Mouse (Mus musculus) lung, postnatal 0 days (tissue): ENCODE measurements at regions not wholly inside any gene's neighbourhood (a gene's known extent, or its start where the extent isn't known, plus 50 kb on each side); places are given as distances from the start of the nearest gene placed in this dataset.

ENCODE experiments used
- ATAC-seq: fragments of 200-750 bp; cut with Nextera tagmentation; 2 replicates; pipeline ENCODE4 v1.8.0; 2017; ENCODE audit warnings: moderate library complexity
- DNase-seq: peaks from one replicate; pipeline ENCODE4 v3.0.0-alpha.2; 2016; ENCODE audit warnings: low spot score
- H3K27ac ChIP-seq: fragments of 300-500 bp; sonication (generic); 2 replicates; pipeline ENCODE4 v1.5.1; 2014; ENCODE audit warnings: antibody characterized with exemption, mild to moderate bottlenecking, low read length, mixed read lengths
- H3K27me3 ChIP-seq: fragments of 300-500 bp; sonication (generic); replicated peaks from 2 replicates; pipeline ENCODE4 v1.6.1; 2014; ENCODE audit warnings: low read length, mixed read lengths; ENCODE audit not compliant: insufficient read depth
- H3K36me3 ChIP-seq: fragments of 300-500 bp; sonication (generic); 2 replicates; pipeline ENCODE4 v1.6.1; 2014; ENCODE audit warnings: low read length, mixed read lengths; ENCODE audit not compliant: insufficient read depth
- H3K4me1 ChIP-seq: fragments of 300-500 bp; sonication (generic); 2 replicates; pipeline ENCODE4 v1.6.1; 2014; ENCODE audit warnings: antibody characterized with exemption, low read depth, low read length, mixed read lengths; ENCODE audit not compliant: insufficient read depth
- H3K4me2 ChIP-seq: fragments of 300-500 bp; sonication (generic); replicated peaks from 2 replicates; pipeline ENCODE4 v1.6.1; 2014; ENCODE audit warnings: low read depth, mild to moderate bottlenecking, low read length, moderate library complexity, mixed read lengths
- H3K4me3 ChIP-seq: fragments of 300-500 bp; sonication (generic); 2 replicates; pipeline ENCODE4 v1.5.1; 2014; ENCODE audit warnings: low read depth, low read length
- H3K9ac ChIP-seq: fragments of 300-500 bp; sonication (generic); replicated peaks from 2 replicates; pipeline ENCODE4 v1.6.1; 2014; ENCODE audit warnings: low read depth, mild to moderate bottlenecking
- H3K9me3 ChIP-seq: fragments of 300-500 bp; sonication (generic); 2 replicates; pipeline ENCODE4 v1.6.1; 2016; ENCODE audit warnings: low read length, mixed read lengths
- CTCF ChIP-seq: IDR thresholded peaks from 2 replicates; pipeline ENCODE4 v1.5.1; 2016; ENCODE audit warnings: antibody characterized with exemption, mild to moderate bottlenecking
- EP300 ChIP-seq: IDR thresholded peaks from 2 replicates; pipeline ENCODE4 v1.6.1; 2016; ENCODE audit warnings: antibody characterized with exemption, mild to moderate bottlenecking, control low read depth
- WGBS: fragments of 180-500 bp; shearing (Covaris S2); extraction: QIAGEN DNeasy Blood & Tissue Kit; methylation state at CpG from one replicate; pipeline ENCODE4 v1.1.7; 2014; 5-methylcytosine and 5-hydroxymethylcytosine counted together

DNA sequence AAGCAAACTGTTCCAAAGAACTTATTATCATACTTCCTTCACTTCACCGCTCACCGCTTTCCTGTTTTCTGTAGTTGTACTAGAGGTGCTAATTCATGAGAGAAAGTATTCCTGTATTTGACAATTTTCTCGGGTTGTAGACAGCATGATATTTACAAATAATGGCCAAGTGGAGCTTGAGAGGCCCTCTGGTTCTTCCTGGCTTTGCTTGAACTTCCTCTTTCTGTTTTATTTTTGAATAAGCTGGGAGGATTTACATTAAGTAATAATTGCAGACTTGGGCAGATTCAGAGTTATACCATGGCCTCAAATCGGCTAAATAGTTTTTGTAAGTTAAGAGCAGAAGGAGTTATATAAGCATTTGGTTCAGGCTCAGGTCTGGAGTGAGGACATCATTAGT lies 215.8 kb upstream of the Dkk2 start:
- Histone ChIP-seq H3K27me3 (no peaks in the 10 kb centered on the region), H3K4me1 (no peaks in the 10 kb centered on the region), H3K4me2 (no peak overlapping the region), H3K27ac (no peak overlapping the region), H3K9ac (no peak overlapping the region), H3K9me3 (no peaks in the 10 kb centered on the region), H3K4me3 (no peak overlapping the region), H3K36me3 (no peaks in the 10 kb centered on the region)
- no peak for ATAC-seq
- TF ChIP-seq CTCF (no peak), EP300 (no peak)
- no peak for DNase-seq
- 32% methylated on average over 4 of the region's 4 CpGs for WGBS

DNA sequence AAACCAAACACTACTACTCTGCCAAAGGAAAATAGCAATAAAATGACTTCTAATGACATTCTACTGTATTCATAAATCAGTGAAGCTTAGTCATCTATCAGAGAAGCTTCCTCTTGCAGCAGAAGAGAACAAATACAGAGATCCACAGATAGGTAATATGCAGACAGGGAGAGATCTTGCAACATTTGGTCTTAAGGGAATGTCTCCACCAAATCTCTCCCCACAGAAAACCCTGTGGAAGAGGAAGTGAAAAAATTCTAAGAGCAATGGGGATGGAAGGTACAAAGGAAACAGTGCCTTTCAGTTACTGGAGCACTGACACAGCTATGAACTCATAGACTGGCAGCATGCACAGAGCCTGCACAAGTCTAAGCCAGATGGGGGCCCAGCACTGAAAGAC lies 202.4 kb upstream of the Dkk2 start:
- ATAC-seq (no peak), DNase-seq (no peak)
- Histone ChIP-seq H3K4me1 (no peaks in the 10 kb centered on the region), H3K4me3 (no peak overlapping the region), H3K4me2 (no peak overlapping the region), H3K27me3 (no peaks in the 10 kb centered on the region), H3K27ac (no peak overlapping the region), H3K9me3 (no peaks in the 10 kb centered on the region), H3K9ac (no peak overlapping the region), H3K36me3 (no peaks in the 10 kb centered on the region)
- TF ChIP-seq CTCF (no peak), EP300 (no peak)

- no peak overlapping the region for H3K27ac ChIP-seq
- TF ChIP-seq EP300 (no peak), CTCF (peak; percentile 63)
- no peak overlapping the region for H3K4me2 ChIP-seq
- no peaks in the 10 kb centered on the region for H3K9me3 ChIP-seq
- no peak overlapping the region for H3K9ac ChIP-seq
- WGBS = 87% methylated on average over 5 of the region's 5 CpGs
- ATAC-seq (no peak), DNase-seq (no peak)
- H3K36me3 ChIP-seq = no peaks in the 10 kb centered on the region
- H3K4me1 ChIP-seq = no peaks in the 10 kb centered on the region
- no peaks in the 10 kb centered on the region for H3K27me3 ChIP-seq
- no peak overlapping the region for H3K4me3 ChIP-seq
These were observed 198.6 kb upstream of the Dkk2 start for GRCm38 (mm10) chr3:131886470-131886869.

DNA sequence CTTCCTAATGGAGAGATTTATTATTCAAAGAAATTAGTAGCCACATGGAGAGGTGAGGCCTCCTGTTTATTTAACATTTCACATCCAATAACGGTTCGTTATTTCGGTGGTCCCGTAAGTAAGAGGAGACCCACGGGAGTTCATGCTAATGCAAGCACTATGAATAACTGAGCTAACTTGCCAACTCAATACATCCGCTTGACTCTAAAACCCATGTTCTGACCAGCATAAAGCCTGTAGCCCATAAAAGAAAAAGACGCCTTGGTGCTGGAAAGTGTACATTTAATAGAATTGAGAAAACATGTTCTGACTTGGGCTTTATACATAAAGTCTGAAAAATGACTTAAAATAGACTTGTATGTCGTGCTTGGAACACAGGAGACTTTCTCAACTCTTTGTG lies 198.1 kb upstream of the Dkk2 start:
- 93% methylated on average over 8 of the region's 8 CpGs for WGBS
- H3K4me2 ChIP-seq = no peak overlapping the region
- no peak for DNase-seq

DNA sequence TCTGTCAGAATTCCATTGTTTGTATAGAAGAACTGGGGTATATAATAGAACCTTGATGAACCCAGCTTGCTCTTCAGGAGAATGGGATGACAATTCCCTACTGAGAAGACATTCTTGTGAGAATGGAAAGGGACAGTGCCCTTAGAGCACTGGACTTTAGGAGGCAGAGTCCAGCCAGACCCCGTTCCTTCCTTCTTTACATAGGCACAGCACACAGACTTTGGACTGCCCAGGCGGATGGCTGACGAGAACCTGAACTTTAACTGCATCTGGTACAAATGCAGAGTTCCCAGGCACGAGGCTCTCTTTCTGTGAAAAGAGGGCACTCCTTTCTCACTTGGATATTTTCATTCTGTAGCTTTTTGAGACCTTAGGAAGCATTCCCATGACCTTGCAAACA lies 197.4 kb upstream of the Dkk2 start:
- Histone ChIP-seq H3K27me3 (no peaks in the 10 kb centered on the region), H3K4me3 (no peak overlapping the region), H3K9me3 (no peaks in the 10 kb centered on the region), H3K27ac (no peak overlapping the region), H3K36me3 (no peaks in the 10 kb centered on the region), H3K9ac (no peak overlapping the region), H3K4me1 (no peaks in the 10 kb centered on the region), H3K4me2 (no peak overlapping the region)
- no peak for TF ChIP-seq EP300
- no peak for TF ChIP-seq CTCF
- 75% methylated on average over 4 of the region's 4 CpGs for WGBS
- ATAC-seq (no peak), DNase-seq (no peak)

More for the DNA sequence above, 198.1 kb upstream of the Dkk2 start:
- H3K4me3 ChIP-seq = no peak overlapping the region
- no peak overlapping the region for H3K27ac ChIP-seq
- ATAC-seq = no peak
- TF ChIP-seq CTCF (no peak), EP300 (no peak)
- H3K4me1 ChIP-seq = no peaks in the 10 kb centered on the region
- H3K9ac ChIP-seq = no peak overlapping the region
- no peaks in the 10 kb centered on the region for H3K9me3 ChIP-seq
- H3K36me3 ChIP-seq = no peaks in the 10 kb centered on the region
- H3K27me3 ChIP-seq = no peaks in the 10 kb centered on the region

- Histone ChIP-seq H3K9ac (no peak overlapping the region), H3K27me3 (no peaks in the 10 kb centered on the region), H3K4me3 (no peak overlapping the region), H3K4me1 (no peaks in the 10 kb centered on the region), H3K9me3 (no peaks in the 10 kb centered on the region), H3K27ac (no peak overlapping the region), H3K36me3 (no peaks in the 10 kb centered on the region), H3K4me2 (no peak overlapping the region)
- TF ChIP-seq EP300 (no peak), CTCF (no peak)
- WGBS = 80% methylated on average over 7 of the region's 7 CpGs
- ATAC-seq (no peak), DNase-seq (peak; percentile 14)
These were observed 193.2 kb upstream of the Dkk2 start for GRCm38 (mm10) chr3:131891941-131892340.

GRCm38 (mm10) chr3:131893061-131893804 lies 191.9 kb upstream of the Dkk2 start:
- DNase-seq (no peak), ATAC-seq (no peak)
- no peak overlapping the region for H3K4me2 ChIP-seq
- H3K27ac ChIP-seq = no peak overlapping the region
- TF ChIP-seq CTCF (no peak), EP300 (no peak)
- H3K27me3 ChIP-seq = no peaks in the 10 kb centered on the region
- no peaks in the 10 kb centered on the region for H3K9me3 ChIP-seq
- H3K9ac ChIP-seq = no peak overlapping the region
- no peak overlapping the region for H3K4me3 ChIP-seq
- H3K36me3 ChIP-seq = no peaks in the 10 kb centered on the region
- 61% methylated on average over 16 of the region's 16 CpGs for WGBS
- no peaks in the 10 kb centered on the region for H3K4me1 ChIP-seq
